Mouse (Mus musculus) spleen, adult 2 months (tissue): ENCODE measurements around the gene Psme2.

Experiments
- CTCF ChIP-seq: fragments of 200-500 bp; IDR thresholded peaks from 2 replicates; pipeline ENCODE4 v1.5.1; 2011; ENCODE audit warnings: mild to moderate bottlenecking, inconsistent platforms; ENCODE audit not compliant: insufficient read depth, insufficient read length, insufficient replicate concordance; ENCODE audit errors: extremely low read depth
- POLR2A ChIP-seq: fragments of 200-500 bp; IDR thresholded peaks from 2 replicates; pipeline ENCODE4 v1.6.1; 2011; ENCODE audit warnings: low read depth, low read length, inconsistent platforms

DNA sequence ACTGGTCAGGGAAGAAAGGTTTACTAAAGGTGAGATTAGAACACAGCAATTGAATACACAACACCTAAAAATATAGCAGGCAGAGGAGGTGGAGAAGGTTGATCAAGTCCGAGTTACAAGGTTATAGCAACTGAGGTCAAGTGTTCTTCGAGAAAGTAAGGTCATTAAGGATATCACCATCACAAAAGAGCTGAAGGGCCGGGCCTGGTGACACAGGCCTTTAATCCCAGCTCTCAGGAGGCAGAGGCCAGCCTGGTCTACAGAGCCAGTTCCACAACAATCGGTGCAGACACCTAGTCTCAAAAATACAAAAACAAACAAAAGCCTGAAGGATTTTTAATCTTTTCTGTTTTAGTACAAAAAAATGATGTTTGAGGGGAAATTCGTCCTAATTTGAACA is 39.6 kb downstream of the Psme2 start:
- no peak for TF ChIP-seq POLR2A
- TF ChIP-seq CTCF = no peak
